Mouse (Mus musculus): ENCODE measurements around the gene Rnf149. TPM values are rescaled to one million over a fixed set of nuclear protein-coding genes. Genes with fewer than 3 reads are reported as not detected.

The Rnf149 gene
- polyA plus RNA-seq, 1 experiment, result not detected

- no peak overlapping the region for H3K4me3 ChIP-seq (ENCODE audit: insufficient read depth, low read depth, low read length)
- WGBS, result 18% methylated on average over 1 of the region's 1 CpGs
- H3K4me1 ChIP-seq (ENCODE audit: control insufficient read depth, insufficient read depth, low read length), result no peaks in the 10 kb centered on the region
- TF ChIP-seq CTCF (IDR thresholded peaks at IDR 0.05; ENCODE audit: insufficient read depth, low read depth, low read length), result no peak
- no peak for TF ChIP-seq POLR2A (IDR thresholded peaks at IDR 0.05; ENCODE audit: insufficient read depth, low read depth, low read length)
- no peak overlapping the region for H3K27ac ChIP-seq (ENCODE audit: insufficient read depth, low read depth, low read length)
These were observed 72.9 kb downstream of the Rnf149 start for GRCm38 (mm10) chr1:39504261-39504660.

- H3K4me1 ChIP-seq (ENCODE audit: control insufficient read depth, insufficient read depth, low read length), result no peaks in the 10 kb centered on the region
- H3K27ac ChIP-seq (ENCODE audit: insufficient read depth, low read depth, low read length), result no peak overlapping the region
- TF ChIP-seq CTCF (IDR thresholded peaks at IDR 0.05; ENCODE audit: insufficient read depth, low read depth, low read length) (no peak), POLR2A (IDR thresholded peaks at IDR 0.05; ENCODE audit: insufficient read depth, low read depth, low read length) (no peak)
- 78% methylated on average over 17 of the region's 17 CpGs for WGBS
- no peak overlapping the region for H3K4me3 ChIP-seq (ENCODE audit: insufficient read depth, low read depth, low read length)
These were observed 74.2 kb downstream of the Rnf149 start for GRCm38 (mm10) chr1:39502817-39503633.

Other genes with a start within 250 kb of the Rnf149 start
- 807 TPM in 1 of 2 replicates, not detected in the other for gene Rpl31, start 209.6 kb downstream of the Rnf149 start, polyA plus RNA-seq (2012; ENCODE audit: insufficient read depth, insufficient read length, low replicate concordance, missing spikeins)
- not detected in 2 replicates for gene Tbc1d8, start 98.7 kb downstream of the Rnf149 start, polyA plus RNA-seq (2012; ENCODE audit: insufficient read depth, insufficient read length, low replicate concordance, missing spikeins)
- gene Cnot11, start 42.4 kb downstream of the Rnf149 start, polyA plus RNA-seq (2012; ENCODE audit: insufficient read depth, insufficient read length, low replicate concordance, missing spikeins), result not detected in 2 replicates
- gene Creg2, start 74.1 kb upstream of the Rnf149 start, polyA plus RNA-seq (2012; ENCODE audit: insufficient read depth, insufficient read length, low replicate concordance, missing spikeins), result not detected in 2 replicates
- gene Rfx8, start 143.6 kb upstream of the Rnf149 start, polyA plus RNA-seq (2012; ENCODE audit: insufficient read depth, insufficient read length, low replicate concordance, missing spikeins), result not detected in 2 replicates
- not detected in 2 replicates for gene Gm3646, start 227.9 kb upstream of the Rnf149 start, polyA plus RNA-seq (2012; ENCODE audit: insufficient read depth, insufficient read length, low replicate concordance, missing spikeins)